Comparison of ENCODE assay signal across 13 mouse cellular contexts in genomic region chr4:117912131-117912561, GRCm38 (mm10). TPM values are rescaled to one million over a fixed set of nuclear protein-coding genes. Genes with fewer than 3 reads are reported as not detected.
DNase-seq lines count a peak whose midpoint lies in the region; ATAC-seq lines count a peak whose summit lies in the region.
"Had no signal": no experiment of that assay in that cellular context is flagged by ENCODE, and none has a peak within 500 bp of the region (broad histone marks: within the 10 kb centered on the region; RNA-seq: fewer than 3 reads in every experiment).

No protein-coding gene starts in this region.

- no peak overlapping the region for H3K27ac ChIP-seq in heart, embryonic 10.5 days
- H3K27ac ChIP-seq in hindbrain, embryonic 13.5 days = no peak overlapping the region
- H3K27ac ChIP-seq: lung, embryonic 15.5 days; stomach, postnatal 0 days had no signal

- H3K9me3 ChIP-seq in heart, embryonic 10.5 days = no peaks in the 10 kb centered on the region
- H3K9me3 ChIP-seq in hindbrain, embryonic 13.5 days = no peaks in the 10 kb centered on the region
- H3K9me3 ChIP-seq: lung, embryonic 15.5 days had no signal

- peak overlapping the region; percentile 97 for H3K9ac ChIP-seq in hindbrain, embryonic 13.5 days
- H3K9ac ChIP-seq: lung, embryonic 15.5 days had no signal

- H3K36me3 ChIP-seq in heart, embryonic 10.5 days = peaks cover 38% of the 10 kb centered on the region
- H3K36me3 ChIP-seq in hindbrain, embryonic 13.5 days = peaks cover 21% of the 10 kb centered on the region

- no peak for ATAC-seq in hindbrain, embryonic 13.5 days (ENCODE audit: low FRiP score)
- ATAC-seq: CD4-positive, CD25-positive, alpha-beta regulatory T cell, adult 4 months had no signal

- peak overlapping the region; percentile 100 for H3K4me2 ChIP-seq in hindbrain, embryonic 13.5 days

- H3K4me3 ChIP-seq in heart, embryonic 10.5 days = no peak overlapping the region
- no peak overlapping the region for H3K4me3 ChIP-seq in hindbrain, embryonic 13.5 days
- H3K4me3 ChIP-seq: lung, embryonic 15.5 days had no signal

- DNase-seq in heart, embryonic 10.5 days (ENCODE audit: low spot score) = peak; percentile 72
- DNase-seq in heart, adult 8-10 months (ENCODE audit: low spot score) = no peak
- DNase-seq in brain, adult 2 months (ENCODE audit: low read depth, low spot score) = peak; percentile 81
- DNase-seq in cerebellum, adult 9-10 months = peak; percentile 78
- DNase-seq in layer of hippocampus, postnatal 14 days (ENCODE audit: low spot score in 2 of 2) = no peak
- no peak for DNase-seq in heart, postnatal 14 days
- DNase-seq in urinary bladder, postnatal 25 days (ENCODE audit: low spot score) = no peak
- DNase-seq: adrenal gland, adult 8-10 months had no signal

- H3K27me3 ChIP-seq in heart, embryonic 10.5 days (ENCODE audit: insufficient read depth, poor library complexity, severe bottlenecking) = no peaks in the 10 kb centered on the region
- H3K27me3 ChIP-seq in hindbrain, embryonic 13.5 days = no peaks in the 10 kb centered on the region
- H3K27me3 ChIP-seq: lung, embryonic 15.5 days had no signal

- intact Hi-C loops in heart, postnatal 14 days (cut with DNase I) = no loop called here

- 90% methylated on average over 13 of the region's 13 CpGs for WGBS in heart, embryonic 10.5 days
- 83% methylated on average over 13 of the region's 13 CpGs for WGBS in hindbrain, embryonic 13.5 days

- peaks cover 49% of the 10 kb centered on the region for H3K4me1 ChIP-seq in heart, embryonic 10.5 days
- H3K4me1 ChIP-seq in hindbrain, embryonic 13.5 days (replicated peaks) = peaks cover 77% of the 10 kb centered on the region

RNA-seq across cellular contexts. Expression of gene Ipo13, which starts 2.7 kb away (rescaled TPM):
- 45.9 and 57.1 TPM in 2 replicates for polyA plus RNA-seq in heart, embryonic 10.5 days (2016; fragmentation: Nextera tagmentation; extraction: Ambion mirVana)
- 10 to 100 TPM; 58.9 to 86.0 (median 75.4) TPM for total RNA-seq in heart, adult 8-10 months (2022)
- 64.4 and 74.5 TPM in 2 replicates for polyA plus RNA-seq in hindbrain, embryonic 13.5 days (2015; fragmentation: Nextera tagmentation; extraction: Ambion mirVana)
- total RNA-seq in layer of hippocampus, postnatal 14 days (2021) = 100 to 1,000 TPM; 124 to 131 TPM
- total RNA-seq in heart, postnatal 14 days (2021) = 10 to 100 TPM; 64.9 to 66.9 TPM

RNA-seq across cellular contexts. Expression of gene Artn, which starts 17.4 kb away (rescaled TPM):
- polyA plus RNA-seq in heart, embryonic 10.5 days (2016; fragmentation: Nextera tagmentation; extraction: Ambion mirVana) = 0.85 and 1.3 TPM in 2 replicates
- under 1 TPM in 1 of 4 experiments, not detected in 3; 0.34 TPM for total RNA-seq in heart, adult 8-10 months (2022)
- polyA plus RNA-seq in hindbrain, embryonic 13.5 days (2015; fragmentation: Nextera tagmentation; extraction: Ambion mirVana) = 0.78 and 0.84 TPM in 2 replicates
- 1 to 10 TPM; 1.8 to 2.0 TPM for total RNA-seq in layer of hippocampus, postnatal 14 days (2021)
- not detected for total RNA-seq in heart, postnatal 14 days (2021)
- total RNA-seq: common myeloid progenitor, adult 5-6 weeks had no signal
- polyA plus RNA-seq: CD4-positive, CD25-positive, alpha-beta regulatory T cell, adult 4 months had no signal

RNA-seq across cellular contexts. Expression of gene Dph2, which starts 20.3 kb away (rescaled TPM):
- polyA plus RNA-seq in heart, embryonic 10.5 days (2016; fragmentation: Nextera tagmentation; extraction: Ambion mirVana) = 17.5 and 19.6 TPM in 2 replicates
- total RNA-seq in heart, adult 8-10 months (2022) = 1 to 10 TPM; 3.4 to 4.1 (median 3.9) TPM
- 24.0 and 24.8 TPM in 2 replicates for polyA plus RNA-seq in hindbrain, embryonic 13.5 days (2015; fragmentation: Nextera tagmentation; extraction: Ambion mirVana)
- total RNA-seq in layer of hippocampus, postnatal 14 days (2021) = 10 to 100 TPM; 10.0 to 10.2 TPM
- total RNA-seq in heart, postnatal 14 days (2021) = 1 to 10 TPM; 2.7 to 2.9 TPM

RNA-seq across cellular contexts. Expression of gene Atp6v0b, which starts 25.0 kb away (rescaled TPM):
- polyA plus RNA-seq in heart, embryonic 10.5 days (2016; fragmentation: Nextera tagmentation; extraction: Ambion mirVana) = 208 and 209 TPM in 2 replicates
- 100 to 1,000 TPM; 108 to 133 (median 121) TPM for total RNA-seq in heart, adult 8-10 months (2022)
- 485 and 492 TPM in 2 replicates for polyA plus RNA-seq in hindbrain, embryonic 13.5 days (2015; fragmentation: Nextera tagmentation; extraction: Ambion mirVana)
- 100 to 1,000 TPM; 433 TPM for total RNA-seq in layer of hippocampus, postnatal 14 days (2021)
- total RNA-seq in heart, postnatal 14 days (2021) = 100 to 1,000 TPM; 128 to 129 TPM

RNA-seq across cellular contexts. Expression of gene B4galt2, which starts 28.9 kb away (rescaled TPM):
- polyA plus RNA-seq in heart, embryonic 10.5 days (2016; fragmentation: Nextera tagmentation; extraction: Ambion mirVana) = 14.2 and 17.7 TPM in 2 replicates
- 1 to 10 TPM; 4.2 to 5.1 (median 4.4) TPM for total RNA-seq in heart, adult 8-10 months (2022)
- 45.2 and 45.4 TPM in 2 replicates for polyA plus RNA-seq in hindbrain, embryonic 13.5 days (2015; fragmentation: Nextera tagmentation; extraction: Ambion mirVana)
- 10 to 100 TPM; 94.4 to 99.7 TPM for total RNA-seq in layer of hippocampus, postnatal 14 days (2021)
- 1 to 10 TPM; 7.5 to 8.0 TPM for total RNA-seq in heart, postnatal 14 days (2021)
- total RNA-seq: common myeloid progenitor, adult 5-6 weeks had no signal
- polyA plus RNA-seq: CD4-positive, CD25-positive, alpha-beta regulatory T cell, adult 4 months had no signal

Comparison
In these comparisons a context has a peak if more than half of its experiments do, and no peak if none do; other contexts are left out.
1. DNase-seq: peak in heart, embryonic 10.5 days (single experiment), brain, adult 2 months (single experiment) and cerebellum, adult 9-10 months (single experiment); none in heart, adult 8-10 months (single experiment), layer of hippocampus, postnatal 14 days (0 of 2), heart, postnatal 14 days (0 of 2) and urinary bladder, postnatal 25 days (single experiment).